Comparison of ENCODE assay signal across 8 mouse cellular contexts in the genomic region with DNA sequence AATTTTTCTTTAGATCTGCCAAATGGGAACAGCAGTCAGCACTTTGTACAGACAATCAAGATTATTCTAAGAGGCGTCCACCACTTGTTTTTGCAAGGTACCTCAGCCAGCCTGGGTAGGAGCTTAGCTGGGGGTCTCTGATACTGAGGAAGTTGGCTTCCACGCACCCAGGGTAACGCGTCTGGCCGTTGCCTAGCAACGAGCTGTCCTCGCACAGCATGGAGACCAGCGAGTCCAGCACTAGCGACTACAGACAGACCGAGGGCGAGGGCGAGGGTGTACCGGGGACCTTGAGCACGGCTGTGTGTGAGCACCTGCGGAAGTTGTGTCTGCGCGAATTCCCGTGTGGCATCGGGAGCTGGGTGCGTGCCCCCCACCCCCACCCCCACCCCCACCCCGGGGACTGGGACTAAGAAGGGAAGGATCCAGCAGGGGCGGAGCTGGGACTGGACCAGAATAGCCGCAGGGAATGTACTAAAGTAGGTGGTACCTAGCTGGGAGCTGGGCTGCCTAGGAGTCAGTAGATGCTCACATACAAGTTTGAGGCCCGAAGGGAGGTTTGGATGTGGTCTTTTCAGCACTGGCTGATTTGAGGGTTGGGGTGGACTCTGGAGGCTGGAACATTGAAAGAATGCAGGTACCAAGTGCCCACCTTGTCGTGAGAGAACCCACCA. TPM values are rescaled to one million over a fixed set of nuclear protein-coding genes. Genes with fewer than 3 reads are reported as not detected.
DNase-seq lines count a peak whose midpoint lies in the region; ATAC-seq and TF ChIP-seq lines count a peak whose summit lies in the region.

A gene (plus strand): TSS at position 194 of the 674 bp plus-strand sequence.
A gene (minus strand): TSS at position 378 of the 674 bp plus-strand sequence.

- DNase-seq in layer of hippocampus, adult 2 months (ENCODE audit: low spot score in 2 of 2): no peak
- no peak for DNase-seq in layer of hippocampus, postnatal 14 days (ENCODE audit: low spot score in 2 of 2)
- peak; percentile 59 for DNase-seq in embryonic facial prominence, embryonic 11.5 days (ENCODE audit: low spot score)
- peak; percentile 50 for DNase-seq in neural tube, embryonic 10.5 days (ENCODE audit: extremely low spot score, low spot score)
- no peak for DNase-seq in adrenal gland, postnatal 4 days (ENCODE audit: low spot score in 2 of 2)
- no peak for DNase-seq in spleen, postnatal 10 days (ENCODE audit: low spot score in 2 of 2)
- no peak for DNase-seq in thymus, postnatal 36 days

- H3K9me3 ChIP-seq in embryonic facial prominence, embryonic 11.5 days (replicated peaks; ENCODE audit: control insufficient read depth, low read length): no peaks in the 10 kb centered on the region
- no peaks in the 10 kb centered on the region for H3K9me3 ChIP-seq in hindbrain, embryonic 15.5 days

- no peaks in the 10 kb centered on the region for H3K36me3 ChIP-seq in embryonic facial prominence, embryonic 11.5 days (replicated peaks; ENCODE audit: control insufficient read depth, insufficient read depth, low read depth, low read length)
- no peaks in the 10 kb centered on the region for H3K36me3 ChIP-seq in hindbrain, embryonic 15.5 days

- H3K4me1 ChIP-seq in embryonic facial prominence, embryonic 11.5 days (ENCODE audit: control insufficient read depth, insufficient read depth, low read length): no peaks in the 10 kb centered on the region; the same call in none of the 2 replicates
- peaks cover 8% of the 10 kb centered on the region for H3K4me1 ChIP-seq in hindbrain, embryonic 15.5 days (replicated peaks)

- H3K9ac ChIP-seq in embryonic facial prominence, embryonic 11.5 days (replicated peaks; ENCODE audit: low read length): no peak within 1 kb of the TSS
- no peak within 1 kb of the TSS for H3K9ac ChIP-seq in hindbrain, embryonic 15.5 days

- H3K4me2 ChIP-seq in embryonic facial prominence, embryonic 11.5 days (ENCODE audit: low read depth, low read length): peak within 1 kb of the TSS; percentile 49
- peak within 1 kb of the TSS; percentile 62 for H3K4me2 ChIP-seq in hindbrain, embryonic 15.5 days

- no peak for TF ChIP-seq CTCF in layer of hippocampus, adult 2 months (conservative IDR thresholded peaks at IDR 0.05)

- 9% methylated on average over 25 of the region's 25 CpGs for WGBS in embryonic facial prominence, embryonic 11.5 days
- 7% methylated on average over 25 of the region's 25 CpGs for WGBS in hindbrain, embryonic 15.5 days

- H3K27me3 ChIP-seq in embryonic facial prominence, embryonic 11.5 days (ENCODE audit: control insufficient read depth, insufficient read depth, low read length): no peaks in the 10 kb centered on the region
- H3K27me3 ChIP-seq in hindbrain, embryonic 15.5 days: no peaks in the 10 kb centered on the region

- H3K4me3 ChIP-seq in layer of hippocampus, adult 2 months: peak within 1 kb of the TSS; percentile 6; the same call in 1 of the 2 replicates
- H3K4me3 ChIP-seq in embryonic facial prominence, embryonic 11.5 days (ENCODE audit: low read depth, low read length): no peak within 1 kb of the TSS
- H3K4me3 ChIP-seq in hindbrain, embryonic 15.5 days: peak within 1 kb of the TSS; percentile 29

- ATAC-seq in embryonic facial prominence, embryonic 11.5 days (replicated peaks; ENCODE audit: insufficient number of reproducible peaks, low FRiP score, low TSS enrichment, low read depth): peak; percentile 67; the same call in 1 of the 2 replicates
- peak; percentile 78 for ATAC-seq in hindbrain, embryonic 15.5 days (ENCODE audit: low FRiP score, low read depth)

- no peak within 1 kb of the TSS for H3K27ac ChIP-seq in layer of hippocampus, adult 2 months
- no peak within 1 kb of the TSS for H3K27ac ChIP-seq in embryonic facial prominence, embryonic 11.5 days (replicated peaks; ENCODE audit: low read depth, low read length)
- H3K27ac ChIP-seq in hindbrain, embryonic 15.5 days (replicated peaks): no peak within 1 kb of the TSS

RNA-seq across cellular contexts. Expression of the first gene that starts in this region (rescaled TPM):
- total RNA-seq in layer of hippocampus, adult 2 months (2021): 1 to 10 TPM in 1 of 2 experiments, under 1 TPM in 1; 0.39 to 1.0 TPM
- 1 to 10 TPM; 1.1 to 1.5 TPM for total RNA-seq in layer of hippocampus, postnatal 14 days (2021)
- polyA plus RNA-seq in embryonic facial prominence, embryonic 11.5 days (2014; fragmentation: Nextera tagmentation; extraction: Ambion mirVana): 0.10 TPM in 1 of 2 replicates, not detected in the other
- polyA plus RNA-seq in hindbrain, embryonic 15.5 days (2015; fragmentation: Nextera tagmentation; extraction: Ambion mirVana): 0.38 and 0.43 TPM in 2 replicates
- total RNA-seq in adrenal gland, postnatal 4 days (2021): not detected

RNA-seq across cellular contexts. Expression of the second gene that starts in this region (rescaled TPM):
- not detected for total RNA-seq in layer of hippocampus, adult 2 months (2021)
- not detected for total RNA-seq in layer of hippocampus, postnatal 14 days (2021)
- polyA plus RNA-seq in embryonic facial prominence, embryonic 11.5 days (2014; fragmentation: Nextera tagmentation; extraction: Ambion mirVana): not detected in 2 replicates
- polyA plus RNA-seq in hindbrain, embryonic 15.5 days (2015; fragmentation: Nextera tagmentation; extraction: Ambion mirVana): not detected in 2 replicates
- total RNA-seq in adrenal gland, postnatal 4 days (2021): not detected

Comparison
In these comparisons a context has a peak if more than half of its experiments do, and no peak if none do; other contexts are left out.
1. Peak in DNase-seq, ATAC-seq and H3K4me2 ChIP-seq in embryonic facial prominence, embryonic 11.5 days; RNA of the genes that start here not detected or under 1 TPM.
2. Peak in ATAC-seq, H3K4me3 ChIP-seq and H3K4me2 ChIP-seq in hindbrain, embryonic 15.5 days; RNA of the genes that start here not detected or under 1 TPM.